Mouse (Mus musculus) limb, embryonic 14.5 days (tissue): ENCODE measurements around the gene Cxadr. TPM values are rescaled to one million over a fixed set of nuclear protein-coding genes. Genes with fewer than 3 reads are reported as not detected.

Experiments
- ATAC-seq: fragments of 200-750 bp; cut with Nextera tagmentation; 2 replicates; pipeline ENCODE4 v1.8.0; 2017; ENCODE audit warnings: low read depth, moderate number of reproducible peaks, moderate TSS enrichment; ENCODE audit not compliant: low FRiP score
- DNase-seq: peaks from one replicate; pipeline ENCODE4 v3.0.0-alpha.2; 2015; ENCODE audit warnings: low spot score
- H3K27ac ChIP-seq: fragments of 300-500 bp; sonication (generic); replicated peaks from 2 replicates; pipeline ENCODE4 v1.5.1; 2014; ENCODE audit warnings: low read depth, mild to moderate bottlenecking, low read length, moderate library complexity, mixed read lengths
- H3K27me3 ChIP-seq: fragments of 300-500 bp; sonication (generic); 2 replicates; pipeline ENCODE4 v1.6.1; 2014; ENCODE audit warnings: low read length, mixed read lengths; ENCODE audit not compliant: control insufficient read depth, insufficient read depth
- H3K36me3 ChIP-seq: fragments of 300-500 bp; sonication (generic); 2 replicates; pipeline ENCODE4 v1.6.1; 2014; ENCODE audit warnings: mild to moderate bottlenecking, low read length, moderate library complexity, mixed read lengths; ENCODE audit not compliant: control insufficient read depth, insufficient read depth
- H3K4me1 ChIP-seq: fragments of 300-500 bp; sonication (generic); 2 replicates; pipeline ENCODE4 v1.6.1; 2014; ENCODE audit warnings: antibody characterized with exemption, low read length, mixed read lengths; ENCODE audit not compliant: control insufficient read depth, insufficient read depth
- H3K4me2 ChIP-seq: fragments of 300-500 bp; sonication (generic); replicated peaks from 2 replicates; pipeline ENCODE4 v1.6.1; 2014; ENCODE audit warnings: low read depth, mild to moderate bottlenecking, low read length, moderate library complexity; ENCODE audit not compliant: severe bottlenecking
- H3K4me3 ChIP-seq: fragments of 300-500 bp; sonication (generic); replicated peaks from 2 replicates; pipeline ENCODE4 v1.5.1; 2014; ENCODE audit warnings: low read length
- H3K9ac ChIP-seq: fragments of 300-500 bp; sonication (generic); 2 replicates; pipeline ENCODE4 v1.6.1; 2014; ENCODE audit warnings: mild to moderate bottlenecking, low read depth, low read length, moderate library complexity; ENCODE audit not compliant: severe bottlenecking
- H3K9me3 ChIP-seq: fragments of 300-500 bp; sonication (generic); 2 replicates; pipeline ENCODE4 v1.6.1; 2016; ENCODE audit warnings: low read length; ENCODE audit not compliant: control insufficient read depth
- POLR2A ChIP-seq: fragments of 200-500 bp; IDR thresholded peaks from 2 replicates; pipeline ENCODE4 v1.8.0; 2012; ENCODE audit warnings: inconsistent platforms, mild to moderate bottlenecking, moderate library complexity, borderline replicate concordance; ENCODE audit not compliant: insufficient read depth, insufficient read length; ENCODE audit errors: extremely low read depth
- WGBS: fragments of 180-500 bp; shearing (Covaris S2); extraction: QIAGEN DNeasy Blood & Tissue Kit; methylation state at CpG from one replicate; pipeline ENCODE4 v1.1.7; 2014; 5-methylcytosine and 5-hydroxymethylcytosine counted together
- polyA plus RNA-seq, 2 experiments: library from polyadenylated mRNA; depleted of rRNA in 1 of 2; stranded (reverse) in 1 of 2; unstranded in 1 of 2; fragments of >200 nt; fragmentation: Nextera tagmentation in 1 of 2; extraction: Ambion mirVana in 1 of 2; gene quantifications; 2 replicates each; pipeline versions ENCODE4 v1.2.1 to v1.2.3; 2012 to 2014

Gene Cxadr
- polyA plus RNA-seq (2012; rRNA removed) = 10.5 and 11.6 TPM in 2 replicates
- polyA plus RNA-seq (2014; fragmentation: Nextera tagmentation; extraction: Ambion mirVana) = 11.5 and 13.4 TPM in 2 replicates

DNA sequence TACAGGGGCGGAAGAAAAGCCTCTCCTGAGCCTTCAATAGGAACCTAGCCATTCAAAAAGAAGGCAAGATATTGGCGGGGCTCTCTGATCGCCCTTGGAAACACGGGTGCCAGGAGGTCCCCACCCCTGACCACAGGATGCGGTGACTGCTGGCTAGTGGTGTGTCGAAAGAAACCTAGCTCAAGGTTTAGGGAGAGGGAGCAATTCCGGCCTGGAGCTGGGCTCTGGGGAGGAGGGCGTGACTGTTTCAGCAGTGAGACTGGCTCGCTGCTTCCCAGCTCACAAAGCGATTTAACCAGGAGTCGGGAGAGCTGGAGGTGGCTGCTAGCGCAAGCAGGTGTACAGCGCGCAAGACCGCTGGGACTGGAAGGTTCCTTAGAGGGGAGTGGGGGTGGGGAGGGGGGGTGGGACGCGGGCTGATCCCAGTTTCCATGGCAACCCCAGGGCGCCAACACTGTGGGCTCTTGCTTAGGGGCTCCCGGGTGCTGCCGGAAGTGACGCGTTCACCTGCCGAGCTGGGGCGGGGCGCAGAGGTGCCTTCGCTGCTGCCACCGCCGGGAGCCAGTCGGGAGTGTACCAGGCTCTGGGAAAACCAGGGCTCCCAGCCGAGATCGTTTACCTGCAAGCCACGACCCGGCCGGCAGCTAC, at the start of gene Cxadr:
Cxadr (plus strand) TSS at position 307 of the 648 bp plus-strand sequence.
- Histone ChIP-seq H3K4me2 (peak within 1 kb of the TSS; percentile 89), H3K9me3 (no peaks in the 10 kb centered on the region), H3K27ac (peak within 1 kb of the TSS; percentile 38; the same call in 1 of the 2 replicates), H3K36me3 (no peaks in the 10 kb centered on the region), H3K4me1 (peaks cover 9% of the 10 kb centered on the region; the same call in 1 of the 2 replicates), H3K4me3 (peak within 1 kb of the TSS; percentile 83), H3K9ac (peak within 1 kb of the TSS; percentile 79), H3K27me3 (no peaks in the 10 kb centered on the region)
- WGBS = 1% methylated on average over 23 of the region's 34 CpGs
- ATAC-seq (peak; percentile 89), DNase-seq (peak; percentile 69)
- no peak for TF ChIP-seq POLR2A

DNA sequence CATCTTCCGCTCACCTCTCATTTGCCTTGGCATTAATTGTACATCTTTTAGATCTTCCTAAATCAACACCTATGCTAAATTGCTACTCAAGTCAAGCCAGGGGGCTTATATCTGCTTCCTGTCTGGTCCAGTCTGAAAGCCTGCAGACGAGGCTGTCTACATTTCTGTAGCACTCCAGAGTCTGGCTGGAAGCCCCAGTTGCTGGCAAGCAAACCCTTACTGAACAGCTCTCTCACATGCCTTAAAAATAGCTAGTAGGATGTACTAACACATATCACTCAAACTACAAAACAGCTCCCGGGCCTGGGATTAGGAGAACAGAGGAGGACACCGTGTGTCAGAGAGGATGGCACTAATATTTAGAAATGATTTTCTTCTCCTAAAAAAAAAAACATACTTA, 42.3 kb upstream of the Cxadr start:
- TF ChIP-seq POLR2A = no peak
- WGBS = 59% methylated on average over 4 of the region's 4 CpGs
- no peak overlapping the region for H3K27ac ChIP-seq
- no peak for ATAC-seq
- H3K4me2 ChIP-seq = no peak overlapping the region
- no peak for DNase-seq
- peaks cover 4% of the 10 kb centered on the region; the same call in 1 of the 2 replicates for H3K4me1 ChIP-seq
- H3K36me3 ChIP-seq = no peaks in the 10 kb centered on the region
- no peaks in the 10 kb centered on the region for H3K27me3 ChIP-seq
- H3K9me3 ChIP-seq = no peaks in the 10 kb centered on the region
- H3K9ac ChIP-seq = no peak overlapping the region
- H3K4me3 ChIP-seq = no peak overlapping the region

DNA sequence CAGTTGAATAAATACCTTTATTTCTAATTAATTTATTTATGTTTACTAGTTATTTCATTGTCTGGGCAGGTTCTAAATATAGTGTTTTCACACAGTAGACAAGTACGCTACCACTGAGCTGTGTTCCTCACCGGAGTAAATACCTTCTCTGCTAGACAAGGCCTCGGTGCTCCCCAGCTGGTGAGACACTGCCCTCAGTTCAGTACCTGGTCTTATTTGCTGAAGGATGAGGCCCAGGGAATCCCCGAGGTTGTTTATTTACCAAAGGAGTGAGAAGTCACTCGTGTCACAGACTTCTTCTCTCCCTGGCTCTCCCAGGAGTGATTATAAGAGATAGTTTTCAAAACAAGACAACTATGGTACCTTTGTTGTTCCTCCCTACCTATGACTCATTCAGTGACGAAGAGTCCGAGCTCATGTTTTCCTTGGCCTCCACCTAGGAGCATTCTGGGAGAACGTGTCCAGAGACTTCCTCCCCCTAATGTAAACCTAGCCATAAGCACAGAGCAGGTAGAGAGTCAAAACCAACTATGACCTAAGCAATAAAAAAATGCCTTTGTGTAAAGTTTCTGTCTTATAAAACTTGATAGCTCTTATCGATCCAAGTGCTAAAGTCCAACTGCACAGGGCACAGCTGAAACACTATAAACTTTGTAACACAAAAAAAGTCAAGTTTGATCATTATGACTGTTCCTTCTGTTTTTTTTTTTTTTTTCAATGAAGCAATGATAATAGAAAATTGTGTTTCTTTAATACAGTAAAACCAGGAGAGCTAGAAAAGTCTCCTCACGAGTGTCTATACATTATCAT, 41.0 kb upstream of the Cxadr start:
- Histone ChIP-seq H3K4me3 (no peak overlapping the region), H3K9ac (no peak overlapping the region), H3K4me2 (no peak overlapping the region), H3K27ac (no peak overlapping the region), H3K4me1 (peaks cover 10% of the 10 kb centered on the region), H3K9me3 (no peaks in the 10 kb centered on the region), H3K36me3 (no peaks in the 10 kb centered on the region), H3K27me3 (no peaks in the 10 kb centered on the region)
- no peak for ATAC-seq
- TF ChIP-seq POLR2A = no peak
- DNase-seq = no peak
- WGBS = 61% methylated on average over 10 of the region's 10 CpGs

DNA sequence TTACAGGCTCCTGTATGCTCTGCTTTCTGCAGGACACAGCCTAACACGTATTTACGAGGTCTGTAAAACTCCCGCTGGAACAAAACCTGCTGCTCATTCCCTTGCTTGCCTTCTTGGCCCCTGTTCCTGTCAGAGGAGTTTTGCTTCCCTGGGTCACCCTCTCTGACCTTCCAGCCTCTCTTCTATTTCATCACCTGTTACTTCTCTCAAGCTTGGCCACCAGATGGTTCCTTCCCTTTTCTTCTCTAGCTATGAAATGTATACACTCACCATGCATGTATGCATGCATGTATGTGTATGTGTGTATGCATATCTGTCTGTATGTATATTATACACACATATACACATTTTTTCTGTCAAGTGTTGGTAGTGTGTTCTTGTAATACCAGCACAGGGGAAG, 39.8 kb upstream of the Cxadr start:
- Histone ChIP-seq H3K36me3 (no peaks in the 10 kb centered on the region), H3K9me3 (no peaks in the 10 kb centered on the region), H3K27me3 (no peaks in the 10 kb centered on the region), H3K27ac (no peak overlapping the region), H3K9ac (no peak overlapping the region), H3K4me1 (peaks cover 15% of the 10 kb centered on the region), H3K4me2 (no peak overlapping the region), H3K4me3 (no peak overlapping the region)
- DNase-seq (no peak), ATAC-seq (no peak)
- 17% methylated on average over 3 of the region's 3 CpGs for WGBS
- no peak for TF ChIP-seq POLR2A

DNA sequence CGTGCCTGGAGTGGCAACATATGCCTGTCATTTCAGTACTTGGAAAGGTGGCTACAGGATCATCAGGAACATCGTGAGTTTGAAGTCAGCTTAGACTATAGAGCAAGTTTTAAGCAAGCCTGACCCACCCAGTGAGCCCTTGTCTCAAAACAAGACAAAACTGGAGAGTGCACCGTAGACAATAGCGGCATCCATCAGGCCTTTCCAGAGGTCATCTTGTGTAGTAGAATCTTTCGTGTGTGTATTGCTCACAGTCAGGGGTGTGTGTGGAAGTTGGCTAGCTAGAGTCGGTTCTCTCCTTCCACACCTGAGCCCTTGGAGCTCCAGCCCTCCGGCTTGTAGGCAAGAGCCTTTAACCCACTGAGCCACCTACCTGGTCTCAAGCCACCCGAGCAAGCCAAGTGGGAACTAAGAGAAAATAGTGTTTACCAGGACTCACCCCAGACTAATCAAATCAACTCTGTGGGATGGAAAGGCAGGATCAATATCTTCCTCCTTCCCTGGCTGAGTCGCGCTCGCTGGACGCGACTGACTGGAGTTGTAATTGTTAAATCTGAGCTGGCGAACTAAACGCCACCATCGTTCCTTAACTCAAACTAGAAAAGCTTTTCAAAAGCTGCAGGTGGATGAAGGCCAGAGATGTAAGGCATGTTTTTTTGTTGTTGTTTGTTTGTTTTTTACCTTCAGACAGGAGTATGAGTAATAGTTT, 36.7 kb upstream of the Cxadr start:
- no peaks in the 10 kb centered on the region for H3K36me3 ChIP-seq
- peaks cover 15% of the 10 kb centered on the region for H3K4me1 ChIP-seq
- no peaks in the 10 kb centered on the region for H3K27me3 ChIP-seq
- H3K9me3 ChIP-seq = no peaks in the 10 kb centered on the region
- peak overlapping the region; percentile 21 for H3K9ac ChIP-seq
- H3K27ac ChIP-seq = no peak overlapping the region
- DNase-seq (no peak), ATAC-seq (no peak)
- 18% methylated on average over 16 of the region's 16 CpGs for WGBS
- TF ChIP-seq POLR2A = no peak
- H3K4me2 ChIP-seq = peak overlapping the region; percentile 42
- H3K4me3 ChIP-seq = peak overlapping the region; percentile 33
